Mouse (Mus musculus): ENCODE measurements around the gene Med15.

The Med15 gene

DNA sequence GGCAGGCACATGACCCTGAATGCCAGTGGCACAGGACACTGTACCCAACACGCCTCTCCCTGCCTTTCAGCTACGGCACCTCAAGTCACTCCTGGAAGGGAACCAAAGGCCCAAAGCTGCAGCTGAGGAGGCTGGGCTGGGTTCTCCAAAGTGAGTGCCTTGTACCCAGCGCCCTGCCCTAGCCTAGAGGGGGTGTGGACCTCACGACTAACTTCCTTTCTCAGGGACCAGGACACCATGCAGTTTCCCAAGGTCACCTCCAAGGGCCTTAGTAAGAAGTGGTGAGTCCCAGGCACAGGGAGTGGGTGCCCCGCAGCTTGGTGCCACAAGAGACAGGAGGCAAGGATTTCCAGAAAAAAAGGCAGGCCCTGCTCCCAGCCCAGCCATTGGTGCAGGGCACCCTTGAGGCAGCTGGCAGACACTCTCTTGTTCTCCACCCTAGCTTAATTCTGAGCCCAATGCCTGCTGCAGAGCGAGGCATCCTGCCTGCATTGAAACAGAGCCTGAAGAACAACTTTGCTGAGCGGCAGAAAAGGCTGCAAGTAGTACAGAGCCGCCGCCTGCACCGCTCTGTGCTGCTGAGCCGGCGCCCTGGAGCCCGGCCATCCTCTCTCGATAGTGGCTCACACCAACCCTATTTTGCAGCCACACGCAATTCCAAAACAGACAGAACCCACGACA lies 82.6 kb downstream of the Med15 start:
- DNase-seq (ENCODE audit: low spot score in 2 of 2): no peak

DNA sequence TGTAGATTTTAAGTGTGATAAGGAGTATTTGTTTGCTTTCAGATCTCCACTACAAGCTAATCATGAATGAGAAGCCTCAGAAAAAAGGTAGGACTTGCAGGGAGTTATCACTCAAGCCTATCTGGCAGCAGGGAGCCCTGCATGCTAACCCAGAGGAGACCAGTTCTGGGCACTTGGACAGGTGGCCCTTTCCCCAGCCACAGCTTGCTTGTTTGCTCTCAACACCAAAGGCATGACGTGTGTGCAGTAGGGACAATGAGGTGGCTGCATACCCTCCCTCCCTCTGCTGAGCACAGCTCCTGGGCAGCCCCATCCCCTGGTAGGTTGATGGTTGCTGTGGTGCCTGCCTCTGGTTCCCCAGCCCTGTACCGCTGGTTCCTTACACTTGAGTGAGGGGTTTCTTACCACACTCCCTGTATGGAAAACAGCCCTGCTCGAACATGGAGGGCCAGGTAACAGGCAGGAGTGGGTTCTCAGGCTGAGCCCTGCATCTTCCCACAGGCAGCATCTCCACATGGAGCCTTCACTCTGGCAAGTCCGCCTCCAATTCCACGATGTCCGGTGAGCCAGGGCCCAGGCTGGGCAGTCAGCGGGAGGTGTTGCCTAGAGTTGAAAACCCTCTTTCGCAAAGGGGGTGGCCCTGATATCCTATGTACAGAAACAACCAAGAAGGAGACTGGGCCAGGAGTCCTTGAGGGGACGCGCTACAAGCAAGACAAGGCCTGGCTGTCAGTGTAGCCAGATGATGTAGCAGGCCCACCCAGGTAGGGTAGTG lies 84.9 kb downstream of the Med15 start:
- DNase-seq (ENCODE audit: low spot score in 2 of 2): no peak

DNA sequence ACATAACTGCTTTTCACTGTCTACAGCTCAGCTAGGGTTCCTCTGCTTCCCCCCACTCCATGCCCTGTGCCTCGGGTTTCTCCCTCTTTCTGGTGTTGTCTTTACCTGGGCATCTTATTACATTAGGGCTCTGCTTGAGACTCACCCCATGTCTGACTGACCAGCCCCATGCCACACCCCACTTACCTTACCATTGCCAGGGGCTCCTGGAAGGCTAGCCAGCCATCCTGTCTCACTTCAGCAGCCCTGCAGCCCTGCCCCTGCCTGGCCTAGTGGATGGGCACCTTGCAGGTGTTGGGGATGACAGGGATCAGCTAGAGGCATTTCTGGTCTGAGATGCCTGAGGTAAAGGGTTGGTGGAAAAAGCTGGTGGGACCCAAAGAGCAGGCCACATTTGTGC lies 85.5 kb downstream of the Med15 start:
- no peak for DNase-seq (ENCODE audit: low spot score in 2 of 2)

DNA sequence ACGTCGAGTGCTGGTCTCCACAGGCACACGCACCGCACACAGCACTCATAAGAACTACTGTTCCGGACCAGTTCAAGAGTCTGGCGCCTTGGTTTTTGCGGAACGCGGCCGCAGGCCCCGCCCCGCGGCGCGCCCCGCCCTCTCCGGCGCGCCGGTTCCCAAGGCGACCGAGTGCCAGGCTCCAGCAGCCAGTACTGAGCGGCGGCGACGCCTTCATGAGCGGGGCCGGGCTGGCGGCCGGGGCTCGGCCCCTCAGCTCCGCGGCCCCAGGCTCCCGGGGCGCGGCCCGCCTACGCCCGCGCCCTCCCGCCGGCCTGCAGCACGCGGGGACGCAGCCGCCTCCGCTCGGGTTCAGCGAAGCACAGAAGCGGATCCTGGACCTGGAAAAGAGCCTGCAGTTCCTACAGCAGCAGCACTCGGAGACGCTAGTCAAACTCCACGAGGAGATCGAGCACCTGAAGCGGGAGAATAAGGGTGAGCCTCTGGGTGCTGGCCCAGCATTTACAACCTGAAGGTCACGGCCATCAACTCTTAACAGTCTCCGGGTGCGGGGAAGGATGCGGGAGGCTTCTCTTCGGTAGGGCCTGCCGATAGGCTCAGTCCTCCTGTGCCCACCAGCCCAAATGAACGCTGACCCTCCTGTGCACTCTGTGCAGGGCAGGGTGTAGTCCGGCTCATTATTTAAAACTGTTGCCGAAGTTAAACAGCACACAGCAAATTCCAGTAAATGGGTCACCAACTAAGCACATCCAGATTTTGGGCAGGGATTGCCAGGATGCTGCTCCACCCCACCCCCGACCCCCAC lies 86.2 kb downstream of the Med15 start, which contains the start of gene Ccdc74a:
Gene Ccdc74a (plus strand): TSS at position 161 of the 805 bp plus-strand sequence.
- DNase-seq (ENCODE audit: low spot score in 2 of 2): peak; percentile 62 to 76

DNA sequence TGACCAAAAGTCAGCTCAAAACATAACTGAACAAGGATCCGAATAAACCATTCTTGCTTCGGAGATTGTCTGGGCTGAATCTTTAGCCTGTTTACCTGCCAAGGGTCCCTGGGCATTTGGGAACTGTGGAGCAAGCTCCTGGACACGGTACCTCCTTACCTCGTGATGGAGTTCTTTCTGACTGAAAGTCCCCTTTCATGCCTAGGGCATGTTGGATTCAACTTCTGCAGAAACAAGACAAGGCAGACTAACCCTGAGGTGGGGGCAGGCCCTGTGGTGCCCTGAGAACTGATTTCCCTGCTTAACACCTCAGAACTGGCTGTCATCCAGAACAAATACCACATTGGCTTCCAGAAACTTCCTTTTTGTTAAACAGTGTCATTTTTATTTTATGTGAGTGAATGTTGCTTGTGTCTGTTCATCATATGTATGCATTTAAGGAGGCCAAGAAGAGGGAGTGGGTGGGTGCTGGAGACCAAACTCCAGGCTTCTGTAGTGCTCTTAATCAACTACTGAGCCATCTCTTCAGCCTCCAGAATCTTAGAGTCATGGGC lies 89.2 kb downstream of the Med15 start:
- DNase-seq (ENCODE audit: low spot score in 2 of 2): no peak

DNA sequence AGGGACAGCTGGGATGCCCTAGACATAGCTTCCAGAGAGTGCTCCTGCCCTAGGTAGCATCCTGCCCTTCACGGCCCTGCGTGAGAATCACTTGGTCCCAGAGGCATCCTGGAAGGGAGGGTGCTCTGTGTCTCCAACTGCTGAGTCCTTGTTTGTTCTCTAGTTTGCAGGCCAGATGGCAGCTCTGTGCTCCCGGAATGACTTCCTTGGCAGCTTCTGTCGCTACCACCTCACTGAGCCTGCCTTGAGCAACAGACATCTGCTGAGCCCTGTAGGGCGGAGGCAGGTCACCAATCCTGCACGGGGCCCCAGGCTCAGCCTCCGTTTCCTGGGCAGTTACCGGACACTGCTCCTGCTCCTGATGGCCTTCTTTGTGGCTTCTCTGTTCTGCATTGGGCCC lies 90.4 kb downstream of the Med15 start:
- DNase-seq (ENCODE audit: low spot score in 2 of 2): peak in 1 of 2 experiments; percentile 26

DNA sequence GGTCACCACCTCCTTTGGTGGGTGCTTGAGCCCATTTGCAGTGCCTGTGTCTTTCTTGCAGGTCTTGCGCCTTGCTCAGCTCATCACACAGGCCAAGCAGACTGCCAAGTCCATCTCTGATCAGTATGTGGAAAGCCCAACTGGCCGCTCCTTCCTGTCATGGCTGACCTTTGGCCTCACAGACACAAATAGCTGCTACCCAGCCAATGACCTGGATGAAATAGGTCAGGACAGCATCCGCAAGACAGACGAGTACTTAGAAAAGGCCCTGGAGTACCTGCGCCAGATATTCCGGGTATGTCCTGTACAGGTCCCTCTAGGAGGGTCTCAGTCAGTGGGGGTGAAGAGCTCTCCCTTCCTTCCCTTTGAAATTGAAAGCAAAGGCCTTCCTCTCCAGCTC lies 91.4 kb downstream of the Med15 start:
- DNase-seq (ENCODE audit: low spot score in 2 of 2): no peak

DNA sequence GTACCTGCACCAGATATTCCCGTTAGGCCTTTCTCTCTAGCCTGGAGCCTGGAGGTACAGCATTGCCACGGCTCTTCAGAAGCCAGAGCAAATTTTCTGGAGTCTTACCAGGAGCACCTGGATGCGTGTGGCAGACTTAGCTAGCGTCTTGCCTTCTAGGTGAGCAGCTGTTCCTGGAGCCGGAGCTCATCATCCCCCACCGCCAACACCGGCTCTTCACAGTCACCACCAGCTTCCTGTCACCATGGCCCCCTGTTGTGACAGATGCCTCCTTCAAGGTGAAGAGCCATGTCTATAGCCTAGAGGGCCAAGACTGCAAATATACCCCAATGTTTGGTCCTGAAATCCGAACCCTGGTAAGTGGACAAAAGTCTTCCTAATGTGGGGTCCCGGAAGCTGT lies 92.0 kb downstream of the Med15 start:
- DNase-seq (ENCODE audit: low spot score in 2 of 2): no peak

DNA sequence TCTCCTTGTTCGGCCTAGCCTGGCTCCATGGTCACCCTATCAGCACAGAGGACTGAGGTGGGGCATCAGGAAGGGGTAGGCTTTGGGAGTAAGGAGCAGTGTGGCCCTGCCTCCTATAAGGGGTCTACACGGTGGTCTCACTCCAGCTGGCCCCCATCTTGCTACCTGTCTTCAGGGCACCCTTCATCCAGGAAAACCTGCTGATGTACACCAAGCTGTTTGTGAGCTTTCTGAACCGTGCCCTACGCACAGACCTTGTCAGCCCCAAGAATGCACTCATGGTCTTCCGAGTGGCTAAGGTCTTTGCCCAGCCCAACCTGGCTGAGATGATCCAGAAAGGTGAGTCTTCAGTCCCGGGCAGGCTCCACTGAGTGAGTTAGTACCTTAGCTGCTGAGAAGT lies 92.7 kb downstream of the Med15 start:
- DNase-seq (ENCODE audit: low spot score in 2 of 2): no peak

DNA sequence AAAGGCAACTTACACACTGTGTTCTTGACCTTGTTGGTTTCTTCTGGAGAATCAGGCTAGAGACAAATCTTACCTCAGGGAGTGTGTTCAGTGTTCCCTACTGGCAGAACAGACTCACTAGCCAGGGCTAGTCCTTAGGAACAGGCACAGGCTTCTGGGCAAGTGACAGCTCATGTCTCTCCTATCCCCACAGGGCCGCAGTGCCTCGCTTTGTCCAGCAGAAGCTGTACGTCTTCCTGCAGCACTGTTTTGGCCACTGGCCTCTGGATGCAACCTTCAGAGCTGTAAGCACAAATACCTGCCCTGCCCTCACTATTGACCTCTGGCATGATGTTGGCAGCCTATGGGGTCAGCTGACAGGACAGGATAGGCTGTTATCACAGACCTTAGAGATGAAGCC lies 93.6 kb downstream of the Med15 start:
- no peak for DNase-seq (ENCODE audit: low spot score in 2 of 2)

DNA sequence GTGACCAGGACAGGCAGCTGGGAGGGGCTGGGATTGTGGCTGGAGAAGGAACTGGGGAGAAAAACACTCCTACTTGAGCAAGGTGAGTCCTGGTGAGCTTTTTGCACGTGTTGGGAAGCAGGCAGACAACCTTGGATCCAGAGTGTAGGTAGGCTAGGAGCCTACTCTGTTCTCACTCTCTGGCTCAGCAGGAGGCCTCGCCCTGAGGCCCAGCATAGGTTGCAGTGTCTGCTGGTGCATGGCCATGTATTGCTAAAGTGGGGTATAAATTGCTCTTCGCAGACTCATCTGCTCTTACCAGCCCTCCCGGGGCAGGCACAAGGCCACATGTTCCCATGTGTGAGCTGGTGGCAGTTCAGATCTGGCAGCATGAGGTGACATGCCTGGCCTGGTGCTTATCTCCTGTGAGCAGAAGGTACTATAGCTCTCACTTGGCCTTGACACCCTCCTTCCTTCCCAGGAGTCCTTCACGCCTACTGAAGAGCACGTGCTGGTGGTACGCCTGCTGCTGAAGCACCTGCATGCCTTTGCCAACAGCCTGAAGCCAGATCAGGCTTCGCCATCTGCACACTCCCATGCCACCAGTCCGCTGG lies 94.6 kb downstream of the Med15 start:
- no peak for DNase-seq (ENCODE audit: low spot score in 2 of 2)

DNA sequence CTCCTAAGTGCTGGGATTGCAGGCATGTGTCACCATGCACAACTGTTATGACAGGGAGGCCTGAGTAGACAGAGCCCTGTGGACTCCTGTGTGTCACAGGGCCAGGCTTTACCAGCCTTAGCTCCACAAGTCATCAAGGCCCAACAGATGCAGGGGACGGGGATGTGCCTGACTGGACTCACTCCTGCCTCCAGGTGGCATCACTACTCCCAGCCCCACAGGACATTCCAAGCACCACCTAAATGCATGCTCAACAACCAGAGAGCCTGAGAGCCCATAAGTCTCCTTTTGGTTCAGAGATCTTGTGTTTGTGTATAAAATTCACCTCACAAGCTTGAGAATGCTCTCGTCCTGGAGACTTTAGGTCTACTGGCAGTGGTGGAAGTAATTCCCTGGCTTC lies 95.1 kb downstream of the Med15 start:
- DNase-seq (ENCODE audit: low spot score in 2 of 2): no peak

DNA sequence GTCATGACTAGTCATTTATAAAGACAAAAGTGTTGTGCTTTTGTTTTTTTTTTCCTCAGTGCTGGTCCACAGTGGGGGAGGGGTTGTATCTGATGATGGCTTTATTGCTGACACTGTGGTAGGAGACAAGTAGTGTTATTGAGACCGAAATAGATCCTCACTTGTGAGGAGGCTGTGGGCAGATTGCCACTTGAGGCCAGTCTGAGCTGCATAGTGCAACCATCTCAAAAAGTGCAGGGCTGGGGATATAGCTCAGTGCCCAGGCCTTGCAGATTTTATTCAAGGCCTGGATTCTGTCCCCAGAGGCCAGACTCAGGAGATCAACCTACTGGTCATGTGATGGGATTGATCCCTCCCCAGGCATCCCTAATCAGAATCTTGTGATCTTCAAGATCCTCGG lies 95.8 kb downstream of the Med15 start:
- DNase-seq (ENCODE audit: low spot score in 2 of 2): no peak

DNA sequence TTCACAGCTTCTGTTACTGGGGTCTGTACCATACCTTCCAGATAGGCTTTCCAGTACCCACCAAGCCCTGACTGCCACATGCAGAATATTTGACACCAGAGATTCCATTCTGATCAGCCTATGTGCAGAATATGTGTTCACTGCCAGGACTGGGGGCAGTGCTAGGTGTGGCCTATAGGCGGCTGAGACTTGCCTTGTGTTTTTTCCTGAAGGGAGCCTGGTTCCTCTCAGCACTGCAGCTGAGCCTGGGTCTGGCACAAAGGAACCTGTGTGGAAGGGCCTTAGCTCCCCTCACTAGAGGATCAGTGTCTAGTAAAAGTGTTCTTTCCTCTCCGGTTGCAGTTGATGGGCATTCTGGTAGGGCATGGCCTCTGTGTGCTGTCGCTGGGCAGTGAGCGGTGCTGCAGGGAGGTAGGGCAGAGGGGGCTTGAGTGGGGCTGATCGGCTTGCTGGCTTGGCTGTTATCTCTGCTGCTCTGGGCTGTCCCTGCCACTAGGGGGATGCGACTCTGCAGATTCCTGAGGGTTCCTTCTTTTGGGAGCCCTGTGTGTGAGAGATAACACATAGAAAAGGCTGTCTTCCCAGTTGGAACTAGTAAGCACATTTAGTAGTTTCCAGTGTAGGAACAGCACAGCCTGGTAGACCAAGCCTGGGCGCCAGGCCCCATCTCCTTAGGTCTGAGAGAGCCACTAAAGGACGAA lies 99.1 kb downstream of the Med15 start:
- DNase-seq (ENCODE audit: low spot score in 2 of 2): no peak

DNA sequence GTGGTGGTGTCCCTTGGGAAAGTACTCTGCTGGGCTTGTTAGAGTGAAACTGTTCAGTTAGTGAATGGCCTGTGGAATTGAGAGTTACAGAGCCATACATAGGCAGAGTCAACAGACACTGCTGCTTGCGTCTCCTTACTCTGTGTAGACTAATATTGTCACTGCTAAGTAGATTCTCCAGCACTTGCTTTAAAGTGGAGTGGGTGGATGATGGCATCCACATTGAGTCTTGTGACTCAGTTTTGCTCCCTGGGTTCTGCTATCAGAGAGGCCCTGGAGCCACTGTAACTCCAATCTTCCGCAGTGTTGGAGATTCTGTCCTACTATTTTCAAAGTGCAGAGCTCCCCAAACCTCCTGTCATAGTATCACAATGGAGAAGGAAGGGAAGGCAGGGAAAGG lies 100.1 kb downstream of the Med15 start:
- no peak for DNase-seq (ENCODE audit: low spot score in 2 of 2)

DNA sequence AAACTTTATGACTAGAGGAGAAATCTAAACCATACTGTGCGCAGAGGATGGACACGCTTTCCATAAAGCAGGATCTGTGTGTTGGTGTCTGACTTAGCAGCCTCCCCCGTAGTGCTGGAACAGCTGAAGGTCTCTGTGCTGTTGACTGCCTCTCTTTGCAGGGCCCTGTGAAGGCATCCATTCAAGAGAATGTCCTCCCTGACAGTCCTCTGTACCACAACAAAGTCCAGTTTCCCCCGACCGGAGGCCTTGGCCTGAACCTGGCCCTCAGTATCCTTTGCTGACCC lies 106.5 kb downstream of the Med15 start:
- DNase-seq (ENCODE audit: low spot score in 2 of 2): no peak

DNA sequence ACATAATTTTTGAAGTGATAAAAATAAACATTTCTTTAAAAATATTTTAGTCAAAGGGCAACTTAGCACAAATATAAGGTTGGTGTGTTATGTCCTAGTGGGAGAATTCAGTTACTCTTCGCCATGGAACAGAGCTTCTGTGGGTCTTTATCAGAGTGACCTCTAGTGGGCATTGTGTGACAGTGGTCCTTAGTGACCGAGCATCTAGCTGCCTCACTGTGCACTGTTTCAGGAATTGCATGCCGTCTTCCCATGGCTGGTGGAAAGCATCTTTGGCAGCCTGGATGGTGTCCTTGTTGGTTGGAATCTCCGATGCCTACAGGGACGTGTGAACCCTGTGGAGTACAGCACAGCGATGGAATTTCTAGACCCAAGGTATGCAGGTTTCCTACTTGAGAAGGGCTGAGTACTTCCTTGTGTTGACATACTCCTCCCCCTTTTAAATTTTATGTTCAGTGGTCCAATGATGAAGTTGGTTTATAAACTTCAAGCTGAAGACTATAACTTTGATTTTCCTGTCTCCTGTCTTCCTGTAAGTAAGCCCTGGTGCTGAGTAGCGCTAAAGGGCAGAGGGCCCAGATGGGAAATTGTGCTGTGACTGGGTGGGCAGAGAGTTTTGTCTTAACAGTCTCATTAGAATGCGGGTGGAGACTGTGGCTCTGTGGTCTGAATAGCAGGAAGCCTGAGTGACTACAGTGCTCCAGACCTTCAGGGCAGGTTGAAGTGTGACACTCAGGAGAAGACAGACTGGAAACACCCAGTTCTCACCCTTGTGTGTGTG lies 107.0 kb downstream of the Med15 start:
- no peak for DNase-seq (ENCODE audit: low spot score in 2 of 2)

DNA sequence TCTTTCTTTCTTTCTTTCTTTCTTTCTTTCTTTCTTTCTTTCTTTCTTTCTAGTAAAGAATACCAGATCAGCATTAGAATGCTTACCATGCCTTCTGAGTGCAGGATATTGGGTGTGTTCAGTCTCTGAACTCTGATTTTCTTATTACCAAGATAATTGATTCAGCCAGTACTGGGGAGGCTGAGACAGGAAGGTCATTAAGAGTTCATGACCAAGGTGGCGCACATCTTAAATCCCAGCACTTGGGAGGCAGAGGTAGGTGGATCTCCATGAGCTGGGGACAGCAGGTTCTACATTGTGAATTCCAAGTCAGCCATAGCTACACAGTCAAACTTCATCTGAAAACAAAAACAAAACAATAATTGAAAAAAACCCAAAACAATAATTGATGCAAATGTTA lies 110.8 kb downstream of the Med15 start:
- DNase-seq (ENCODE audit: low spot score in 2 of 2): no peak

DNA sequence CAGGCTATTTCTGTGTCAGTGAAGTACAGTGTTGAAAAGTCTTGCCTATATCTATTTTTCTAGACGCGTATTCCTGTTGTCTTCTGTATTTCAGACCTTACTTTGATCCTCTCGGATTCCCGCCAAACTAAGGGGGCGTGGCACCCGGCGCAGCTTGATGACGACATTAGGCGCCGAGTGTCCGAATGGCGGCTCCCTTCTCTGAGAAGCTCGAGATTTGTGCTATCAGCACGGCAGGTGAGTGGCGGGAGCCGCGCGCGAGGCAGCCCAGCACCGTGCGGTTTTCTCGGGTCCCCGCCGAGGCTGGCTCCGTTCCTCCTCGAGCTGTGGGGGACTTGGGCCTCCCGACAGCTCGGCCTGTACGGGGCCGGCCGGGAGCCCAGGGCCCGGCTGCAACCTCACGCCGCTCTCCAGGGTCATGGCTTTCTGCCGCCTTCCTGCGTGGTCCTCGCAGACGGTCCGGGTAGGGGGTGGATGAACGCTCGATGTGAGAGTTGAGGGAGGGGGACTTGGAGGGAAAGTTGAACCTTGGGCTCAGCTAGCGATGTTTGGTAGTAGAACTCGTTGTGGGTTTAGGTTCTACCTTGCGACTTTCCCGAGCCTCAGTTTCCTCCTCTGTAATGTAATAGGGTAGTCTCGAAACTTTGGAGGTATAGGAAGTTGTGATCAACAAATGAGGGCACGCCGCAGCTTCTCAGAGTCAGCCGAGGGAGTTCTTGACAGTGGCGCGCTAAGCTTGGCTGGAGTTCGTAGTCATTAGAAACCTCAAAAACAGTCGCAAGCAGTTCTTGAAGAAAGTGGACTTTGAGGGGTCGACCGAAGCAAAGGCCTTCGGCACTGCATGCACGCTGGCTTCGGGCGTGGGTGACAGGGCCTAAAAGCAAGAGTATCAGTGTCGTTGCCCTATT lies 113.2 kb downstream of the Med15 start, which contains the start of gene Smpd4:
Gene Smpd4 (plus strand): TSS at position 157 of the 908 bp plus-strand sequence.
- DNase-seq (ENCODE audit: low spot score in 2 of 2): peak; percentile 93 to 96
